Mouse (Mus musculus) forebrain, embryonic 14.5 days (tissue): Measurements from ENCODE around the gene Klc2. TPM values are rescaled to one million over a fixed set of nuclear protein-coding genes. Genes with fewer than 3 reads are reported as not detected.

Source experiments
- ATAC-seq: fragments of 200-750 bp; cut with Nextera tagmentation; 2 replicates; pipeline ENCODE4 v1.8.0; 2017; ENCODE audit warnings: mild to moderate bottlenecking, moderate library complexity
- DNase-seq: peaks from one replicate; pipeline ENCODE4 v3.0.0-alpha.2; 2015; ENCODE audit warnings: low spot score
- H3K27ac ChIP-seq: fragments of 300-500 bp; sonication (generic); 2 replicates; pipeline ENCODE4 v1.5.1; 2014; ENCODE audit warnings: low read depth, mild to moderate bottlenecking, control low read depth, low read length, moderate library complexity
- H3K27me3 ChIP-seq: fragments of 300-500 bp; sonication (generic); replicated peaks from 2 replicates; pipeline ENCODE4 v1.6.1; 2014; ENCODE audit warnings: low read length, control low read depth, mixed read lengths; ENCODE audit not compliant: control insufficient read depth, insufficient read depth
- H3K36me3 ChIP-seq: fragments of 300-500 bp; sonication (generic); 2 replicates; pipeline ENCODE4 v1.6.1; 2014; ENCODE audit warnings: low read length, control low read depth; ENCODE audit not compliant: control insufficient read depth, insufficient read depth
- H3K4me1 ChIP-seq: fragments of 300-500 bp; sonication (generic); 2 replicates; pipeline ENCODE4 v1.6.1; 2014; ENCODE audit warnings: antibody characterized with exemption, low read length, control low read depth; ENCODE audit not compliant: control insufficient read depth, insufficient read depth
- H3K4me2 ChIP-seq: fragments of 300-500 bp; sonication (generic); 2 replicates; pipeline ENCODE4 v1.6.1; 2014; ENCODE audit warnings: mild to moderate bottlenecking, control low read depth, low read length
- H3K4me3 ChIP-seq: fragments of 300-500 bp; sonication (generic); 2 replicates; pipeline ENCODE4 v1.5.1; 2014; ENCODE audit warnings: low read depth, low read length, control low read depth
- H3K9ac ChIP-seq: fragments of 300-500 bp; sonication (generic); 2 replicates; pipeline ENCODE4 v1.6.1; 2014; ENCODE audit warnings: mild to moderate bottlenecking, low read length, control low read depth, moderate library complexity
- H3K9me3 ChIP-seq: fragments of 300-500 bp; sonication (generic); replicated peaks from 2 replicates; pipeline ENCODE4 v1.6.1; 2016; ENCODE audit warnings: low read length, control low read depth, mixed read lengths; ENCODE audit not compliant: control insufficient read depth
- WGBS: fragments of 180-500 bp; shearing (Covaris S2); extraction: QIAGEN DNeasy Blood & Tissue Kit; methylation state at CpG from one replicate; pipeline ENCODE4 v1.1.7; 2014; 5-methylcytosine and 5-hydroxymethylcytosine counted together
- polyA plus RNA-seq: library from polyadenylated mRNA; unstranded; fragments of >200 nt; fragmentation: Nextera tagmentation; extraction: Ambion mirVana; gene quantifications from 2 replicates; pipeline ENCODE4 v1.2.1, GENCODE M21; 2014

Gene Klc2
- polyA plus RNA-seq, 1 experiment from 2014 or later: 26.2 TPM

DNA sequence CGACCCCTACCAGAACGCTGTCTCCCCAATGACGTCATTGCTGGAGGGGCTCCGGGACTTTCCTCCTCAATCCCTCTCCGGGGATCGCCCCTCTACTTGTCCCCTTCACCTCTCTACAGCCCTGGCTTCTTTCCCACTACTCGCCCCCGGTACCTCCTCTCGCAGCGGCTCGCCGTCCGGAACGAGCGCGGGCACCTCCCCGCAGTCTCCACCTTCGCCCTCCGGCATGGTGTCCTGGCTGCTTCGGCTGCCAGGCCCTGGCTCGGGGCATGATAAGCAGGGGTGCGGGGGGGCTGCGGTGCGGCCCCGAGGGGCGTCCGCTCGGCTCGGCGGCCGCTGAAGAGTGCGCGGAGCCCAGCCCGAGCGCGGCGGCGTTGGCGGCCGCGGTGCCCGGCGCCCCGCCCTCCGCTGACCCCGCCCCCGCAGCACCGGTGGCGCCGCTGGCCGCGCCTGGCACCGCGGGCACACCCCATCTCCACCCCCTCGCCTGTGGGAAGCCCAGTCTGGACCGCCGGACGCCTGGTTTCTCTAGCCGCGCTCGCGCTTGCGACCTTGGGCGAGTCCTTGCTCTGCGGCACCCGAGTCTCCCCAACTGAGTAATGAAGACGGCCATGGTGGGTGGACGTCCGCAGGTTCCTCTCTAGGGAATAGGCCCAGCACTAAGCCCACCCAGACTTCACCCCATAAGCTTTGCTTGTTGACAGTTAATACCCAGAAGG, 33.1 kb downstream of the Klc2 start, which contains the start of gene Tmem151a:
Gene Tmem151a (minus strand): TSS at position 387 of the 719 bp plus-strand sequence.
- peak within 1 kb of the TSS; percentile 46 for H3K4me3 ChIP-seq
- H3K4me2 ChIP-seq: peak within 1 kb of the TSS; percentile 79
- H3K36me3 ChIP-seq: peaks cover 1% of the 10 kb centered on the region
- no peaks in the 10 kb centered on the region for H3K9me3 ChIP-seq
- peak within 1 kb of the TSS; percentile 63 for H3K9ac ChIP-seq
- DNase-seq (no peak), ATAC-seq (no peak)
- H3K4me1 ChIP-seq: peaks cover 16% of the 10 kb centered on the region
- WGBS: 1% methylated on average over 66 of the region's 69 CpGs
- H3K27me3 ChIP-seq: peaks cover 56% of the 10 kb centered on the region
- H3K27ac ChIP-seq: no peak within 1 kb of the TSS

- no peaks in the 10 kb centered on the region for H3K36me3 ChIP-seq
- no peak overlapping the region for H3K27ac ChIP-seq
- 7% methylated on average over 13 of the region's 15 CpGs for WGBS
Observed at GRCm38 (mm10) chr19:5084834-5085144, 33.6 kb downstream of the Klc2 start.

DNA sequence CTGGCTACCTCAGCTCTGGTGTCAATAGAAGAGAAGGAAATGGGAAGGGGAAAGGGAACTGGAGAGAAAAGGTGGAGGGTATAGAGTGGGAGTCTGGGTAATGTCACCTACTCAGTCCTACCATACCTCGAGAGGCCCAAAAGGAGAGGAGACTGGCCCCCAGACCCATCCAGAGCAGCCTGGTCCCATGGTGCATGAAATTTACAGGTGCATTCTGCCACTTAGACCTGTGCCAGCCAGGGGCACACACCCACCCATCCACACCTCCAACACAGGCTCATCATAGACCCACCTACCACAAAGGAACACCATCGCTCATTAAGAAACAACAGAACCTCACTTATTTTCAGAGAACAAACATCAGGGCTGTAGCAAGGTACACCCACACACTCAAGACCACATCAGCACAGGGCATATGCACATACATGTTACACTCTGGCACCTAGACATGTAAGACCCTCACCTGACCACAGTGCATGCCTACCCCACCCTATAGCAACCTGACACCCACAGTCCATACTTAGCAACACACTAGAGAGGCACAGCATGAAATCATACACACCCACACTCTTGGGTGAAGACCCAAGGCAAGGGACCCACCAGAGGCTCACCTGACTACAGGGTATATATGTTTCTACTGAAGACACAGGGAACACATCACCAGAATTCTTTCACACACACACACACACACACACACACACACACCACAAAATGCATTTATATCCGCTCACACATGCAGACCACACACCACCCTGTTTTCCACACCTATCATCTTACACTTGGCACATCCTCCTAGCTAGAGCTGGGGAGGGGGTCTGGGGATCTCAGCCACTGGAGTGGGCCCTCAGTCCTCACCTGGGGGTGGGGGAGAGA, 34.2 kb downstream of the Klc2 start:
- Histone ChIP-seq H3K27ac (no peak overlapping the region), H3K4me2 (peak overlapping the region; percentile 79), H3K9ac (peak overlapping the region; percentile 63; the same call in 1 of the 2 replicates), H3K4me3 (peak overlapping the region; percentile 46), H3K9me3 (no peaks in the 10 kb centered on the region), H3K27me3 (peaks cover 56% of the 10 kb centered on the region), H3K4me1 (peaks cover 13% of the 10 kb centered on the region), H3K36me3 (no peaks in the 10 kb centered on the region)
- ATAC-seq: no peak
- no peak for DNase-seq
- WGBS: 78% methylated on average over 3 of the region's 3 CpGs

More at GRCm38 (mm10) chr19:5084834-5085144, 33.6 kb downstream of the Klc2 start:
- DNase-seq (no peak), ATAC-seq (no peak)
- peaks cover 16% of the 10 kb centered on the region for H3K4me1 ChIP-seq
- no peaks in the 10 kb centered on the region for H3K9me3 ChIP-seq
- peak overlapping the region; percentile 63 for H3K9ac ChIP-seq
- peak overlapping the region; percentile 79 for H3K4me2 ChIP-seq
- peaks cover 56% of the 10 kb centered on the region for H3K27me3 ChIP-seq
- H3K4me3 ChIP-seq: peak overlapping the region; percentile 46

GRCm38 (mm10) chr19:5082596-5082995, 35.8 kb downstream of the Klc2 start:
- no peak overlapping the region for H3K9ac ChIP-seq
- peaks cover 7% of the 10 kb centered on the region for H3K4me1 ChIP-seq
- H3K36me3 ChIP-seq: no peaks in the 10 kb centered on the region
- ATAC-seq (no peak), DNase-seq (no peak)
- H3K27me3 ChIP-seq: peaks cover 56% of the 10 kb centered on the region
- H3K4me2 ChIP-seq: no peak overlapping the region
- H3K4me3 ChIP-seq: no peak overlapping the region
- no peaks in the 10 kb centered on the region for H3K9me3 ChIP-seq
- H3K27ac ChIP-seq: no peak overlapping the region
- whole genome bisulfite sequencing: 74% methylated on average over 24 of the region's 24 CpGs

DNA sequence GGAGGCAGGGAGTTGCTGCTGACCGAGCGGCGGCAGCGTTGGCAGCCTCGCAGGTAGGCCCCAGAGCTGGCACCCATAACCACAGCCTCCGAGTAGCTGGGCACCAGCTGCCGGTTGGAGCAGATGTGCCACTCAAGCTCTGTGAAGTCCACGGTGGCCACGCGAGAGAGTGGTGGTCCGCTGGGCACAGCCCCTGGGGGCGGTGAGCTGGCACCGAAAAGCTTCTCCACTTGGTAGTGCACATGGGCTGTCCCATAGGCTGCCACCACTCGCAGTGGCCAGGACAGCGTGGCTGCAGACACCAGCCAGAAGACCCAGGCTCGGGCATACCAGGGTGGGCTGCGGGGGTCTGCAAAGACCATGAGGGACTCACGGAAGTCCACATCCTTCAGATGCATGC, 36.4 kb downstream of the Klc2 start:
- no peak for ATAC-seq
- 79% methylated on average over 18 of the region's 18 CpGs for WGBS
- DNase-seq: no peak
- no peak overlapping the region for H3K27ac ChIP-seq
- H3K9ac ChIP-seq: no peak overlapping the region
- no peak overlapping the region for H3K4me2 ChIP-seq
- 0 out of 2 replicates have a peak, but pooled peaks cover 4% of the 10 kb centered on the region for H3K4me1 ChIP-seq
- H3K36me3 ChIP-seq: no peaks in the 10 kb centered on the region
- H3K27me3 ChIP-seq: peaks cover 56% of the 10 kb centered on the region
- H3K9me3 ChIP-seq: no peaks in the 10 kb centered on the region
- H3K4me3 ChIP-seq: no peak overlapping the region

DNA sequence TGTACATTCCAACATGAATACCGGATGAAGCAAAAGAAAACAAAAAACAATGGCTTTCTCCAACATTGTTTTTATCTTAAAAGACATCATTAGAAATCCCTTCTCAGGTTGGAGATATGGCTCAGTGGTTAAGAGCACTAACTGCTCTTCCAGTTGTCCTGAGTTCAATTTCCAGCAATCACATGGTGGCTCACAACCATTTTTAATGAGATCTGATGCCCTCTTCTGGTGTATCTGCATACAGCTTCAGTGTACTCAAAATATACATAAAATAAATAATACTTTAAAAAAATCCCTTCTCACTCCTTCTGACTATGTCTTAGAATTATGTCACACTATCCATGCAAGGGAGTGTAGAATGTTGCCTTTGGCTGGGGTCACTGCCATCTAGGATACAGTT, 39.1 kb downstream of the Klc2 start:
- no peak overlapping the region for H3K9ac ChIP-seq
- no peak overlapping the region for H3K27ac ChIP-seq
- no peak overlapping the region for H3K4me3 ChIP-seq
- H3K27me3 ChIP-seq: peaks cover 37% of the 10 kb centered on the region
- ATAC-seq (no peak), DNase-seq (no peak)
- H3K4me2 ChIP-seq: no peak overlapping the region
- H3K4me1 ChIP-seq: no peaks in the 10 kb centered on the region
- WGBS: 86% methylated on average over 1 of the region's 1 CpGs
- no peaks in the 10 kb centered on the region for H3K36me3 ChIP-seq
- no peaks in the 10 kb centered on the region for H3K9me3 ChIP-seq

DNA sequence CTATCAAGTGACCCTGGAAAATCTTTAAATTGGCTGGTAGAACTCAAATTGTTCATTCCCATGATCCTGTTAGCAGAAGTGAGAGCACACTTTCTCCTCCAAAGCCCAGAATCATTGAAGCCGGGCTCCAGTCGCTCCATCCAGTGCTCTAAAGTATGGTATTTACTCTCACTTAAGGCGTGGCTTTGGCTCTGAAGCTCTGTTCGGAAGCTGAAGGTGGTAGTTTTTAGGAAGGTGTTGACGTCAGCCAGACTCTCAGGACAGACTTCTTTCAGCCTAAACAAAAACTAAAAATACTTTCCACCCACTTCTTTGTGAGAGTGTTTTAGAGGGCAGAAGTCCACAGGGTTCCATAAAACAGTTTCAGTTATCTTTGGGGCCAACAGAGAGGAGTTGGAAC, 44.8 kb downstream of the Klc2 start:
- no peak overlapping the region for H3K4me2 ChIP-seq
- WGBS: 39% methylated on average over 5 of the region's 5 CpGs
- no peaks in the 10 kb centered on the region for H3K36me3 ChIP-seq
- H3K4me3 ChIP-seq: no peak overlapping the region
- ATAC-seq (no peak), DNase-seq (no peak)
- H3K27ac ChIP-seq: no peak overlapping the region
- H3K27me3 ChIP-seq: peaks cover 6% of the 10 kb centered on the region; the same call in 1 of the 2 replicates
- no peak overlapping the region for H3K9ac ChIP-seq
- peaks cover 14% of the 10 kb centered on the region for H3K4me1 ChIP-seq
- no peaks in the 10 kb centered on the region for H3K9me3 ChIP-seq

DNA sequence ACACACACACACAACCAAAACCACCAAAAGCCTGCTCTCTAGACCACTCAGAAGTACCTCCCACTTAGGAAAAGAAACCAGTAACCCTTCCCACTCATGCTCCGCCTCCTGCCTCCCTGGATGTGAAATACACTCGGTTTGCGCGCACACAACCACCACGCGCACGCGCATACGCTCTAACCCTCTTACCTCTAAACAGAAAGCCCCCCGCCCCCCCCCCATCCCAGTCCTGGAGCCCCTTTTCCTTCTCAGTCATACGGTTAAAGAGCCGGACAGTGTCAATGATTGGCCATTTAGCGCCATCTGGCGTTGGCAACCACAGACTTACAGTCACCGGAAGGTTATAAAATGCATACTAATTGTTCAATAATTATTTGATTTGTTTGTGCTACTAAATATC, 45.3 kb downstream of the Klc2 start:
- Histone ChIP-seq H3K36me3 (no peaks in the 10 kb centered on the region), H3K27me3 (peaks cover 9% of the 10 kb centered on the region), H3K9ac (no peak overlapping the region), H3K27ac (no peak overlapping the region), H3K9me3 (no peaks in the 10 kb centered on the region), H3K4me2 (peak overlapping the region; percentile 61), H3K4me1 (peaks cover 19% of the 10 kb centered on the region), H3K4me3 (0 out of 2 replicates have a peak overlapping the region, but pooled peaks have one; percentile 9)
- 2% methylated on average over 15 of the region's 15 CpGs for WGBS
- ATAC-seq: peak; percentile 19; the same call in 1 of the 2 replicates
- peak; percentile 85 for DNase-seq
